Mouse (Mus musculus): Measurements from ENCODE around the gene Tigd4. TPM values are rescaled to one million over a fixed set of nuclear protein-coding genes. Genes with fewer than 3 reads are reported as not detected.

Gene Tigd4
- polyA plus RNA-seq, 1 experiment from 2014 or later = not detected

GRCm38 (mm10) chr3:84641391-84641790, 48.0 kb downstream of the Tigd4 start:
- 76% methylated on average over 2 of the region's 2 CpGs for WGBS
- ATAC-seq (replicated peaks; ENCODE audit: low FRiP score) (no peak), DNase-seq (ENCODE audit: low spot score) (no peak)
- Histone ChIP-seq H3K9me3 (ENCODE audit: control insufficient read depth, low read length) (no peaks in the 10 kb centered on the region), H3K27ac (ENCODE audit: low read depth, low read length) (no peak overlapping the region), H3K27me3 (replicated peaks; ENCODE audit: control insufficient read depth, insufficient read depth, low read length) (no peaks in the 10 kb centered on the region), H3K4me2 (no peak overlapping the region), H3K4me3 (ENCODE audit: low read depth, low read length) (no peak overlapping the region), H3K36me3 (ENCODE audit: control insufficient read depth, insufficient read depth, low read length) (no peaks in the 10 kb centered on the region), H3K9ac (ENCODE audit: low read depth, low read length) (no peak overlapping the region), H3K4me1 (replicated peaks; ENCODE audit: control insufficient read depth, insufficient read depth, low read length) (no peaks in the 10 kb centered on the region)

GRCm38 (mm10) chr3:84642942-84643341, 49.6 kb downstream of the Tigd4 start:
- Histone ChIP-seq H3K9ac (ENCODE audit: low read depth, low read length) (no peak overlapping the region), H3K27ac (ENCODE audit: low read depth, low read length) (no peak overlapping the region), H3K36me3 (ENCODE audit: control insufficient read depth, insufficient read depth, low read length) (no peaks in the 10 kb centered on the region), H3K27me3 (replicated peaks; ENCODE audit: control insufficient read depth, insufficient read depth, low read length) (no peaks in the 10 kb centered on the region), H3K4me2 (no peak overlapping the region), H3K9me3 (ENCODE audit: control insufficient read depth, low read length) (no peaks in the 10 kb centered on the region), H3K4me1 (replicated peaks; ENCODE audit: control insufficient read depth, insufficient read depth, low read length) (no peaks in the 10 kb centered on the region), H3K4me3 (ENCODE audit: low read depth, low read length) (no peak overlapping the region)
- no peak for ATAC-seq (replicated peaks; ENCODE audit: low FRiP score)
- WGBS = 71% methylated on average over 4 of the region's 4 CpGs
- no peak for DNase-seq (ENCODE audit: low spot score)

- Histone ChIP-seq H3K4me2 (no peak overlapping the region), H3K27ac (ENCODE audit: low read depth, low read length) (no peak overlapping the region), H3K36me3 (ENCODE audit: control insufficient read depth, insufficient read depth, low read length) (no peaks in the 10 kb centered on the region), H3K4me1 (replicated peaks; ENCODE audit: control insufficient read depth, insufficient read depth, low read length) (no peaks in the 10 kb centered on the region), H3K9ac (ENCODE audit: low read depth, low read length) (no peak overlapping the region), H3K9me3 (ENCODE audit: control insufficient read depth, low read length) (no peaks in the 10 kb centered on the region), H3K27me3 (replicated peaks; ENCODE audit: control insufficient read depth, insufficient read depth, low read length) (no peaks in the 10 kb centered on the region), H3K4me3 (ENCODE audit: low read depth, low read length) (no peak overlapping the region)
- ATAC-seq (replicated peaks; ENCODE audit: low FRiP score) (no peak), DNase-seq (ENCODE audit: low spot score) (no peak)
- 70% methylated on average over 9 of the region's 9 CpGs for WGBS
Measured at GRCm38 (mm10) chr3:84645156-84646006, 52.0 kb downstream of the Tigd4 start.

DNA sequence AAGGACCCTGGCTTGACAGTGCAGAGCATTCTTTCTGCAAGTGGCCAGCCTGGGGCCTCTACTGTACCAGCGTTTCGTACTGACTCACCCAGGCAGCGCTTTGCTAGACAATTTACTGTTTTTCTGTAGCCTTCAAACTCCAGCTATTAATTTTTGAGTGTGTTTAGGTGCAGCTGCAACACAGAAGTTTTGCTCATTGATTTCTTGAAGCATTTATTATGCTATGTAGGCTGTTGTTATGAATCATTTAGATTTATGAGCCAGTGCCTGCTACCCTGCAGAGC, 52.6 kb downstream of the Tigd4 start:
- Histone ChIP-seq H3K9me3 (ENCODE audit: control insufficient read depth, low read length) (no peaks in the 10 kb centered on the region), H3K4me2 (no peak overlapping the region), H3K4me1 (replicated peaks; ENCODE audit: control insufficient read depth, insufficient read depth, low read length) (no peaks in the 10 kb centered on the region), H3K27me3 (replicated peaks; ENCODE audit: control insufficient read depth, insufficient read depth, low read length) (no peaks in the 10 kb centered on the region), H3K4me3 (ENCODE audit: low read depth, low read length) (no peak overlapping the region), H3K27ac (ENCODE audit: low read depth, low read length) (no peak overlapping the region), H3K36me3 (ENCODE audit: control insufficient read depth, insufficient read depth, low read length) (no peaks in the 10 kb centered on the region), H3K9ac (ENCODE audit: low read depth, low read length) (no peak overlapping the region)
- no peak for ATAC-seq (replicated peaks; ENCODE audit: low FRiP score)
- DNase-seq (ENCODE audit: low spot score) = no peak
- 84% methylated on average over 3 of the region's 3 CpGs for WGBS

GRCm38 (mm10) chr3:84646331-84646845, 53.0 kb downstream of the Tigd4 start:
- Histone ChIP-seq H3K27ac (ENCODE audit: low read depth, low read length) (no peak overlapping the region), H3K4me1 (replicated peaks; ENCODE audit: control insufficient read depth, insufficient read depth, low read length) (no peaks in the 10 kb centered on the region), H3K9me3 (ENCODE audit: control insufficient read depth, low read length) (no peaks in the 10 kb centered on the region), H3K4me3 (ENCODE audit: low read depth, low read length) (no peak overlapping the region), H3K27me3 (replicated peaks; ENCODE audit: control insufficient read depth, insufficient read depth, low read length) (no peaks in the 10 kb centered on the region), H3K4me2 (no peak overlapping the region), H3K36me3 (ENCODE audit: control insufficient read depth, insufficient read depth, low read length) (no peaks in the 10 kb centered on the region), H3K9ac (ENCODE audit: low read depth, low read length) (no peak overlapping the region)
- DNase-seq (ENCODE audit: low spot score) (no peak), ATAC-seq (replicated peaks; ENCODE audit: low FRiP score) (no peak)
- 75% methylated on average over 8 of the region's 8 CpGs for whole genome bisulfite sequencing

Other genes starting within 250 kb of the Tigd4 start
- gene Fhdc1, start 113.1 kb upstream of the Tigd4 start, polyA plus RNA-seq (2014; fragmentation: Nextera tagmentation; extraction: Ambion mirVana) = 7.6 and 11.6 TPM in 2 replicates
- gene Arfip1, start 10.9 kb upstream of the Tigd4 start, polyA plus RNA-seq (2014; fragmentation: Nextera tagmentation; extraction: Ambion mirVana) = 30.9 and 33.7 TPM in 2 replicates
- gene Tmem154, start 72.6 kb downstream of the Tigd4 start, polyA plus RNA-seq (2014; fragmentation: Nextera tagmentation; extraction: Ambion mirVana) = 0.60 and 0.89 TPM in 2 replicates
- gene Fbxw7, start 221.7 kb downstream of the Tigd4 start, polyA plus RNA-seq (2014; fragmentation: Nextera tagmentation; extraction: Ambion mirVana) = 5.7 and 7.0 TPM in 2 replicates